Mouse (Mus musculus): ENCODE measurements around the gene Mif.
A peak's percentile ranks its signal among the peaks of the same experiment; 100 is the strongest.
"Not testable (repeated sequence)": the region's sequence is repeated elsewhere in the genome, so short reads cannot be mapped to it uniquely, and the experiment has no call there.

Gene Mif

GRCm38 (mm10) chr10:75872915-75873542, 13.0 kb upstream of the Mif start:
- DNase-seq = peak; percentile 83

DNA sequence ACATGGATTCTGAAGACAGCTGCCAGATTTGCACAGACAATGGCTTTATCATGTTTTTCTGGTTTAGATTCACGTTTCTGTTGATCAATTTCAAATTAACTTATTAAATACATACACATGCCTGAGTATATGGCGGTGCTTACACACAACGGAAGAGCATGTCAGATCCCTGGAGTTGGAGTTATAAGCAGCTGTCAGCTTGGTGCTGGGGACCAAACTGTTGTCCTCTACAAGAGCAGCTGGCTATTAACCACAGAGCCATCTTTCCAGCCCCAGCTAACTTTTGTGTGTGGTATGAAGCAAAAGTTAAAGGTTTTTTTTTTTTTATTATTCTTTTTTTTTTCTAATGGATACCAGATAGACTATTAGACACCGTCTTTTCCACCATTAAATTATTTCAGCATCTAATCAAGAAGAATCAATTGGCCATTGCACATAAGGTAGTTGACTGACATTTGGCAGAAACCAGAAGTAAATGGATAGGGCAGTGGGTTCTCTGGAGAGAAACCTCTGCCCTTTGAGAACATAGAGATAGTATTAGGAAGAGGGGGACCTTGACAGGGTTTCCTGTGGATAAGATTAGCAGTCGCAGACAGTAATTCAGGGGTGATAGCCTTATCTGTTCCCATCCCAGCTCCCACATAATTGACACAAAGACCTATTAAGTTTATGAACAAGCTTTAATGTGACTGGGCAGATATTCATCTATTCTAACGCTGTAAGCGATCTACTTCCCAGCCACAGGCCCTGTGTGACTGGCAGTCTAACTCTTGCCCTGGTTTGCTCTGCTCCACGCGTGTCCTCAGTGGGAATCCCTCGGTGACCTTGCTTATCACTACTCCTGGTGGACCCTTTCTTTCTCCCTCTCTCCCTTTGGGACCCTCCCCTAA, 12.2 kb upstream of the Mif start:
- no peak for DNase-seq

GRCm38 (mm10) chr10:75861587-75861986, 1.5 kb upstream of the Mif start:
- DNase-seq = no peak

DNA sequence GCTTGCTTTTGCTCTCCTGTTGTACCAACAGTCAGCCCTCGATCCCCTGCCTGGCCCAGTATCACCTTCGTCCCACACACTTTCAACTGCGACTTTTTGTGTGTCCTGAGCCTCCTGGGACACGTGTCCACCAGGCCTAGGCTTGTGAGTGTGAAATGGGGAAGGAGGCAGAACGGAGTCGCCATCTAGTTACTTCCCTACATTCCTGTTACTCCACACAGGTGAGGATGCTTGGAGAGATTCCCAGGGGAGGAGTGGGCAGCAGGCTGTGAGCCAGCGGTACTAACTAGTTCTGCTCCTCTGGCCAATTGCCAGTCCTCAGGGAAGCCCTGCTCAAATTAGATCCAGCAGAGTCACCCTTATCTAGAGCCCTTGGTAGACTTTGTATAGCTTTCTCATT, 706 bp upstream of the Mif start:
- no peak for DNase-seq

GRCm38 (mm10) chr10:75859107-75859746, 813 bp downstream of the Mif start:
- no peak for DNase-seq

- DNase-seq = no peak
Observed at GRCm38 (mm10) chr10:75857598-75857997, 2.4 kb downstream of the Mif start.

DNA sequence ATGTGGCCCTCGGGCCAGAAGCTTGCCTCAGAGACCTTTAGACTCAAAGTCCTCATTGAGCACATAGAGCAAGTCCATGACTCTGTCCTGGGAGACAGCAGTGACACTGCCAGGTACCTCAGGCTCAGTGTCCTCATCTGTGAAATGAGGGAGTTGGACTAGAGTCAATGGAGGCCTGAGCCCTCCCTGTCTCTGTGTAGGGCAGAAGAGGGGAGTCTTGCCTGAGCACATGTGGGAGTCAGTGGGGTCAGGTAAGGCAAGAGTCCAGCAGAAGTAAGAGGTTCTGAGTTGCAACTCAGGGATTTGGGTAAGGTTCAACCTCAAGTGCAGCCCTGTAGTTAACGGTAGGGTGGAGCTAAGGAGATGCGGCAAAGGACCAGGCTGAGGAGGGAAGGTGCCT, 3.1 kb downstream of the Mif start:
- DNase-seq = no peak

DNA sequence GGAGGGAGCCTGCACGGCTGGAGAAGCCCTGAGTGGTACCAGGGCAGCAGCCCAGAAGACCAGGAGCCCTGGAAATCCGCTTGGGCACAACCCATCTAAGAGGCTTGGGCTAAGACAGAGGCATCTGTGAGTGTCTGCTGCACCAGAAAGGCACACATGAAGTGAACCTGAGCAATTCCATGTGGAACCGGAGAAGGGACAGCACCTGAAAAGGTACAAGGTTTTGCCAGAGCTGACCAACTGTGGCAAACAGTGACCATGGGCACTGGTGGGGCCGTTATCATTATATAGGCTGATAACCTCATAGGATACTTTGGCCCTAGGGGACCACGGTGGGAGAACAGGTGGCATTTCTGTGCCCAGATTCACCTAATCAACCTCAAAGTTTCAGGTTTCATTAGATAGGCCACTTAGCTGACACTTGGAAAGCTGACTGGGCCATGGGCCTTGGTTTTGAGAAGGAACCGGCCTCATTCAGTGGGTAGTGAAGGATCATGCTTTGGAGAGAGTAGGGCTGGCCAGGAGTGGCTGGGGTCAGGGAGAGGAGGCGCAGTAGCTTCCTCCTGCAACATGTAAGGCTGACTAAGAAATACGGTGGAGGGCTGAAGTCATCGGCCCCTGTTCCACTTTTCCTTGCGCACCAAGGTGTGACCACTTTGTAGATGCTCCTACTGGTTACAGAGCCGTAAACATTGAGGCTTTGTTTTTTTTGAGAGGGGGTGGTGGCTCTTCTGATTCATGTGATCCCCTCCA, 3.7 kb downstream of the Mif start:
- DNase-seq = no peak

DNA sequence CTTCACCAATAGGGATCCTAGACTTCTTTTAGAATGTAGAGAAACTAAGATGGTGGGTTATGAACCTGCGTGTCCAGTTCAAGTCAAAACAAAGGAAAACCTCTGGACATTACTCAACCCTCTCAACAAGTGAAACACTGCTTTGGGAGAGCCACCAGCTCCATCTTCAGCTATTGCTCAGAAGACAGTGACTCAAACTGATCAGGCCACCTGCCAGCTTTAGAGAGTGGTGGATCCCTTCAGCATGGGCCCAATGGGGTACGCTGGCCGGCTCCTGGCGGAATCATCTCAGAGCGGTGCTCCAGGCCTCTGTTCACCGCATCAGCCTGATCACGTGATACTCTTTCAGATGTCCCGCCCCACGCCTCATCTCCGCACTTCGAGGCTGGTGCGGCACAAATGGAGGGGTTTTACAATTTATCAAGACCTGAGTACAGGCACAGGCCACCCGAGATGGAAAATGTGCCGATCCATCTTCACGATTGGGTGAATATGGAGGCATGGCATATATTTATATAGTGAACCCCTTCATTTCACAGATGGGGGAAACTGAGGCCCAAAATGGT, 4.5 kb downstream of the Mif start:
- DNase-seq = no peak

DNA sequence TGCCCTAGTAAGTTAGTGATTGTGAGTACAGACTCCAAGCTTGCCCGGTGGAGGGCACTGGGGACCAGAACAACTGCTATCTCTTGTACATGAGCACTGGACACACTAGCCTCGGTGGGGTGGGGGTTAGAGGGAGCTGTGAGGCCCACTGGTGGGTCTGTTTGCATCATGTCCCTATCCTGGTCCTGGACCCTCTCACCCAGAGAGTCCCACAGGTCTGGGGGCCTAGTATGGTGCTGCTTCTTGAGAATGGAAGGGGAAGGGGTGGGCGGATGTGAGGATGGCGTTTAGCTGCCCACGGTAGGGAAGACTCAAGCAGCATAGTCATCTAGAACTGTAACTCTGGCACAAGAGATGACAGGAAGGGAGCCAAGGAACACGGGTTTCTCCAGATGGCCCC, 5.2 kb downstream of the Mif start:
- no peak for DNase-seq

DNA sequence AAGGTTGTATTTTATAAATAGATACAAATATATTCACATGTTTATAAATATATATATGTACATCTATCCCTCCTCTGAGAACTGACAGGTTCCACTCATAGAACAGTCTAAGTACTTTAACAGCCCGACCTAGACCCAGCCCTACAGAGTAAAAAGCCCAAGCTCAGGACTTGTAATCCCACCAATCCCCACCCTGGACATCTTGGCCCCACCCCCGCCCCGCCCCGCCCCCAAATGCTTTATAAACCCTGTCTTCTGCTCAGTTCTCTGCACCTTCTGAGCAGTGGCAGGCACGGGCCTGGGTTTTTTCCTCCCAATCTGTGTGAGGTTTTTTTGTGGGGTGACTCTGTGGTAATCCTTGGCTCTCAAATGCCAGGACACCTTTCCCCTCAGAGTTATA, 5.9 kb downstream of the Mif start:
- no peak for DNase-seq

- DNase-seq = peak; percentile 87
Observed at GRCm38 (mm10) chr10:75853452-75853851, 6.6 kb downstream of the Mif start.

DNA sequence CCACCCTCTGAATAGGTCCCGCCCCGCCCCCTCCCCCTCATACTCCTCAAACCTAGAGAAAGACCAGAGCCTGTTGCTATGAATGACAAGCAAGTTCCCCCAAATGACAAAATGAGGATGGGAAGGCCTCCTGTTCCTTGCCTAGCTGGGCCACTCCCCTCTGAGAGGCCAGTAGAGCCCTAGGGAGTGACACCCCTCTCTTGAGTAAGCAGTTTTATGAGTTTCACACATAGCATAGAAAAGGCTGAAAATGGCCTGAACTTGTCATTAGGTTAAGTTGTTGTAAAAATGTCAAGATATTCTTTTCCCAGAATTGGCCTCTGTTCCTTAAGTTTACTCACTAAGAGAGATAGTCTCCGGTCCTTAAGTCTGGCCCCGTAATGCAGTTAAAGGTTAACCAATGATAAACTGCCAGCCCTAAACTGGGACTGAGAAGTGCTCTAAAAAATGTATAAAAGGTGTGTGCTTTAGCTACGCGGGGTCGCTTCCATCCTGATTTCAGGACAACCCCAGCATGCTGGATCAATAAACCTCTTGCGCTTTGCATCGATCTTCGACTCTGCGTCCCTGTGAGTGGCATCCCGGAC, 7.4 kb downstream of the Mif start:
- DNase-seq = no peak

DNA sequence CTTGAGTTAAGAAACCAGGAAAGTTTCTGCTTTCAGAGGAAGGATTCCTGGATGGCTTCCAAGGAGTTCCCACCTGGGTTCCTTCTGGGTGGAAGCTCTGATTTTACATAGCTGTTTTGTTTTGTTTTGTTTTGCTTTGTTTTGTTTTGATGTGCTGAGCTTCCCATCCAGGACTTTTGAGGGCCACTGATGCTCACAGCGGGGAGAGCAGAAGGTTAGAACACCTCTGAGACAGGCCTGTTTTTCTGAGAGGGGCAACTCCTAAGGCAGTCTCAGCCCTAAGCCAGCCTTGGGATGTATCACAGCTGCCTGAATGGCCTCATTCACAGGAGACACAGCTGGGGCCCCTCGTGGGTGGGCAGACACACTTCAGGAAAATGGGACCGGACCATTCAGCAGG, 8.4 kb downstream of the Mif start:
- DNase-seq = no peak

DNA sequence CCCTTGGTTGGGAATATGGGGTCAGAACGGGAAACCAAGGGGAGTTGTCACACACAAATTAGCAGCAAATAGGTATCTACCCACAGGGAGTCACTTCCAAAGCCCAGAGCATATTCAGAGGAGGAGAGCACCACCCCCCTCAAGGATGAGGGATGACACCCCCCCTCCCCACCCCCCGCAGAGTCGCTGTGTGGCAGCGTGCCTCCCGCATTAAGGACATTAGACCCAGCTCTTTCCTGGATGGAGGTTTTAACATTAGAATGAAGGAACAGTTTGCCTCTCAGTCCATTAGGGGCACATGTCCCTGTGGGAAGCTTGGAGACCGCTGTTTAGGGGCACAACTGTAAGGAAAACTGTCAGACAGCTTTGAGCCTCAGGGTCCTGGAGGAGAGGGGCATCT, 9.0 kb downstream of the Mif start:
- DNase-seq = no peak

DNA sequence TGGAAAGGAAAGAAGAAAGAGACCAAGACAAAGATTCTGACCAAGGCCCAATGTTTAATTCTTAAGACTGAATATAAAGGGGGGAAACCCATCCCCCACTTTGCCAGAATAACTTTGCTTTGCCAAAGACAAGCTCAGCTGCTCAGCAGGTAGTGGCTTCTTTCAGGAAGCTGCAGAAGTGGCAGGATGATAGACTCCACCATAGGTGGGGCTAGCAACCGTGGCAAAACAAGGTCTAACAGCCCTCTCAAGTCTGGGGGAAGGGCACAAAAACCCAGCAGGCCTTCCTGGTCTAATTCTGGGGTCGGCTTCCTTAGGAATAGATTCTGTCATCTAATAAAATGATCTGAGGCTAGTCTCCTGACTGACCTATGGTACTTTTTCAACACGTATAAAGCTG, 11.7 kb downstream of the Mif start:
- no peak for DNase-seq

DNA sequence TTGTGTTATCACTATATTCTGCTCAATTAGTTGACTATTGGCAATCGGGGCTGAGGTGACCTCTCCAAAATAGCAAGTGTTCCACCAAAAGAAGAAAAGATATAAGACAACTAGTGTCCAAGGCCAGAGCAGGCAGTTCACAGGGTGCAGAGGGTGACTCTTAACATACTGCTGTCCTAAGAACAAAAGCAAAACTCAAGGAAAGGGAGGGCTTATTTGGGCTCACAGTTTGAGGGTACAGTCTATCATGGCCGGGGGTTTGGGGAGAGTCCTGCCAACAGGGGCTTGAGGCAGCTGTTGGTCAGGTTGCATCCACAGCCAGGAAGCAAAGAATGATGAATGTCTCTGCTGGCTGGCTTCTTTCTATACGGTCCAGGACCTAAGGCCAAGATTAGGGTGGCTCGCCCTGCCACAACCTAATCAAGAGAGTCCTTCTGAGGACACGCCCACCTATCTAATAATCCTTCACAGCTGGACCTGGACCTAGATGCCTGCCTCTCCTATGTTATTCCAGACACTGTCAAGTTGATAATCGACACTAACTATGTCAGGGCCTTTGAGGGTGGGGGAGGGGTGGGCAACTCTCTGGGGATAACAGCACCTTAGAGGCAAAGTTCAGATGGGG, 14.6 kb downstream of the Mif start:
- no peak for DNase-seq

DNA sequence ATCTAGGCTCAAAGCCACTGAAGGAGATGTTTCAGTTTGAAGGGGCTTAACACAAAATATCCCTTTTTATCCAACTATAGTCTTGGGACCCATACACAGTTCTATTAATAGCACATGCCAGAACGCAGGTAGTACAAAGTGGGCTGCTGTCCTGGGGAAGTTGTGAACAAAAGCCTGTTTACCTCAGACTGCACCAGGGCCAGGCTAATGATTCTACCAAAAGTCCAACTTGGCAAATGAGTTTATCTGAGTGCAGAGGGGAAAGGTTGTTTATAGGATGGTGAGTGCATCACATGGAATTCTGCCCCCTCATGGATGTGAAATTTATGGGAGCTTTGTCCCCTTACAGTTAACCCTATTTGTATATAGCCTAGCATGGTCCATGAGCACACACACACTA, 15.2 kb downstream of the Mif start:
- DNase-seq = no peak

GRCm38 (mm10) chr10:75843898-75844297, 16.1 kb downstream of the Mif start:
- not testable (repeated sequence) for DNase-seq

GRCm38 (mm10) chr10:75839092-75839491, 20.9 kb downstream of the Mif start:
- DNase-seq = no peak

GRCm38 (mm10) chr10:75837248-75837759, 22.7 kb downstream of the Mif start, which contains the start of gene Gstt2:
Gstt2 (minus strand) TSS chr10:75837424.
- DNase-seq = peak; percentile 94
